Mouse (Mus musculus) midbrain, postnatal 0 days (tissue): ENCODE measurements around the gene Ncaph2. TPM values are rescaled to one million over a fixed set of nuclear protein-coding genes. Genes with fewer than 3 reads are reported as not detected.

Experiments used
- ATAC-seq: fragments of 200-750 bp; cut with Nextera tagmentation; 2 replicates; pipeline ENCODE4 v1.8.0; 2017; ENCODE audit warnings: moderate number of reproducible peaks, mild to moderate bottlenecking, moderate TSS enrichment, moderate library complexity; ENCODE audit not compliant: low FRiP score
- DNase-seq: peaks from one replicate; pipeline ENCODE4 v3.0.0-alpha.2; 2015; ENCODE audit warnings: low spot score
- H3K27ac ChIP-seq: fragments of 300-500 bp; sonication (generic); 2 replicates; pipeline ENCODE4 v1.5.1; 2014; ENCODE audit warnings: low read depth, mild to moderate bottlenecking, low read length, mixed read lengths
- H3K27me3 ChIP-seq: fragments of 300-500 bp; sonication (generic); 2 replicates; pipeline ENCODE4 v1.6.1; 2014; ENCODE audit warnings: low read length, control low read depth, mixed read lengths; ENCODE audit not compliant: insufficient read depth
- H3K36me3 ChIP-seq: fragments of 300-500 bp; sonication (generic); 2 replicates; pipeline ENCODE4 v1.6.1; 2014; ENCODE audit warnings: low read length, control low read depth, mixed read lengths; ENCODE audit not compliant: insufficient read depth
- H3K4me1 ChIP-seq: fragments of 300-500 bp; sonication (generic); 2 replicates; pipeline ENCODE4 v1.6.1; 2014; ENCODE audit warnings: mild to moderate bottlenecking, control low read depth, antibody characterized with exemption, low read length, mixed read lengths; ENCODE audit not compliant: insufficient read depth
- H3K4me2 ChIP-seq: fragments of 300-500 bp; sonication (generic); 2 replicates; pipeline ENCODE4 v1.6.1; 2014; ENCODE audit warnings: low read depth, mild to moderate bottlenecking, low read length, mixed read lengths; ENCODE audit not compliant: poor library complexity, severe bottlenecking
- H3K4me3 ChIP-seq: fragments of 300-500 bp; sonication (generic); 2 replicates; pipeline ENCODE4 v1.5.1; 2014; ENCODE audit warnings: low read depth, mild to moderate bottlenecking, low read length, moderate library complexity
- H3K9ac ChIP-seq: fragments of 300-500 bp; sonication (generic); replicated peaks from 2 replicates; pipeline ENCODE4 v1.6.1; 2014; ENCODE audit warnings: mild to moderate bottlenecking, low read length, moderate library complexity, mixed read lengths; ENCODE audit not compliant: poor library complexity, severe bottlenecking
- H3K9me3 ChIP-seq: fragments of 300-500 bp; sonication (generic); 2 replicates; pipeline ENCODE4 v1.6.1; 2016; ENCODE audit warnings: low read length, control low read depth
- CTCF ChIP-seq: IDR thresholded peaks from 2 replicates; pipeline ENCODE4 v1.5.1; 2016; ENCODE audit warnings: antibody characterized with exemption, mild to moderate bottlenecking
- WGBS: fragments of 180-500 bp; shearing (Covaris S2); extraction: QIAGEN DNeasy Blood & Tissue Kit; methylation state at CpG from one replicate; pipeline ENCODE4 v1.1.7; 2014; 5-methylcytosine and 5-hydroxymethylcytosine counted together
- polyA plus RNA-seq: library from polyadenylated mRNA; unstranded; fragments of >200 nt; fragmentation: Nextera tagmentation; extraction: Ambion mirVana; gene quantifications from 2 replicates; pipeline ENCODE4 v1.2.1, GENCODE M21; 2015
- total RNA-seq: library from RNA; depleted of rRNA; stranded (reverse); fragments of >200 nt; gene quantifications from 2 replicates; pipeline ENCODE4 v1.2.3, GENCODE M21; 2014

Gene Ncaph2
- total and polyA plus RNA-seq, 2 experiments from 2014 or later: 88.0 to 88.8 TPM

DNA sequence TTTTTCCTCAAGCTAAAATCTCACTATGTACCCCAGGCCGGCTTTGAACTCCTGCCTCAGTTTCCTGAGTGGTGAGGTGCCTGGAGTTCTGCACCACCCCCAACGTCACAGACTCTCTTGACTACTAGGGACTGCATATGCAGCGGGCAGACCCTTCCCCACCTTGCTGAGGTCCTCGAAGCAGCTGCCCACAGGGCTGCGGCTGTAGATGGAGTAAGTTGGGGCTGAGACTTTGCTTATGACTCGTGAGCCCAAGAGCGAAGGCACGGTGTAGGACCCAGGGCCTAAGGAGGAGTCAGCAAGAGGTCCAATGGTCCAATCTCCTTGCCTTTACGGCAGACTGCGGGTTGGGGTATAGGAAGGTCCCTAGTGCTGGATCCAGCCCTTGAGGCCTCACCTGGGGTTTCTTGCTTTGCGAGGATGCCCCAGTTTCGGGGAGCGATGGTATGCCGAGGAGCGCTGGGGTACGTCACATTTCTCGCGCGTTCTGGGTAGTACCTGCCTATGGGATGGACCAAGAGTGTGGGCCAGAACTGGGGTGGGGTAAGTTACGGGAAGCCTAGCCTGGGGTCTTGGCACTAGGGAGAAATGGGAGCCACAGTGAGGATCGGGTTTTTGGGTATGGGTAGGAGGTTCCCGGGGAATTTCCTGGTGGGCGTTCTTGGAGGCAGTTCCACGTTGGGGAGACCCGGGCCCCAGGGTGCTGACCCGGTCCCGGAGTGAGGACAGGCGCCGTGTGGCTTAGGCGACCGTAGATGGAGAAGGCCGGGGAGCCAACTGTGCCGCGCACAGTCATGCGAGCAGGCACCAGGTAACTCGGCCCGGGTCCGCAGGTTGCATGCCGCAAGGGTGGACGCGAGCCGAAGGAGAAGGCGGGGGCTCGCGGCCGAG lies 22.7 kb downstream of the Ncaph2 start:
- no peaks in the 10 kb centered on the region for H3K36me3 ChIP-seq
- peak overlapping the region; percentile 33 for H3K4me3 ChIP-seq
- H3K9ac ChIP-seq: 0 out of 2 replicates have a peak overlapping the region, but pooled peaks have one; percentile 25
- H3K9me3 ChIP-seq: no peaks in the 10 kb centered on the region
- no peak for DNase-seq
- H3K27ac ChIP-seq: no peak overlapping the region
- TF ChIP-seq CTCF: no peak
- no peak for ATAC-seq
- H3K27me3 ChIP-seq: peaks cover 32% of the 10 kb centered on the region
- peaks cover 16% of the 10 kb centered on the region for H3K4me1 ChIP-seq
- peak overlapping the region; percentile 66 for H3K4me2 ChIP-seq
- 14% methylated on average over 46 of the region's 46 CpGs for WGBS

DNA sequence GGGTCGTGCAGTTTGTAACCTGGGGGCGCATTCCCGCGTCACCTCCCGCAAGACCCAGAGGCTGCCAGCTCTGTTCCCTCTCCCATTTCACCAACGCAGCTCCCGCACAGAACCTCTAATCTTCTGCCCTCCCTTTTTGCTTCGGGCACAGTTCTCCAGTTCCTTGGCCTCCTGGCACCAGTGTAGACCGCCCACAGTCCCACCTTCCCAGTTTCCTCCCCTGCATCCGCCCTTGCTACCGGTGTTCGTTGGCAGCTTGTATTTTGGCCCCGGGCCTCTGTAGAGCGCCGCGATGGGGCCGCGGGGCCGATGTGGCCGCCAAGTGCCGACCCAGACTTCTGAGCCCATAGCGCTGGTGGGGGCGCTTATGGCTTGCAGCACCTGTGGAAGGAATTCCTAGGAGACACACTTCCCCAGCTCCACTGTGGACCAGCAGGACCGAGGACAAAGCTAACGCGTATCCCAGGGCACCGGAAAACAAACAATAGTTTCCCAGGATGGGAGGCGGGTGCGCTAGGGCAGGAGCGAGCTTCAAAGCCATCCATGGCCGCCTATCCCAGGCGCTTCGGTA lies 23.4 kb downstream of the Ncaph2 start, which contains the start of gene Odf3b:
Gene Odf3b, minus strand, starts transcription at position 452 of the 571 bp plus-strand sequence.
- peak within 1 kb of the TSS; percentile 66 for H3K4me2 ChIP-seq
- peaks cover 16% of the 10 kb centered on the region for H3K4me1 ChIP-seq
- ATAC-seq (no peak), DNase-seq (no peak)
- H3K36me3 ChIP-seq: no peaks in the 10 kb centered on the region
- TF ChIP-seq CTCF: no peak
- H3K9me3 ChIP-seq: no peaks in the 10 kb centered on the region
- 0 out of 2 replicates have a peak within 1 kb of the TSS, but pooled peaks have one; percentile 25 for H3K9ac ChIP-seq
- WGBS: 1% methylated on average over 33 of the region's 33 CpGs
- peak within 1 kb of the TSS; percentile 33 for H3K4me3 ChIP-seq
- H3K27ac ChIP-seq: no peak within 1 kb of the TSS
- peaks cover 32% of the 10 kb centered on the region for H3K27me3 ChIP-seq

GRCm38 (mm10) chr15:89379429-89379828 lies 23.9 kb downstream of the Ncaph2 start:
- Histone ChIP-seq H3K27me3 (peaks cover 32% of the 10 kb centered on the region), H3K36me3 (no peaks in the 10 kb centered on the region), H3K4me2 (peak overlapping the region; percentile 66), H3K4me1 (peaks cover 13% of the 10 kb centered on the region), H3K9ac (no peak overlapping the region), H3K4me3 (peak overlapping the region; percentile 33), H3K27ac (no peak overlapping the region), H3K9me3 (no peaks in the 10 kb centered on the region)
- DNase-seq (no peak), ATAC-seq (no peak)
- no peak for TF ChIP-seq CTCF
- 16% methylated on average over 10 of the region's 10 CpGs for WGBS

DNA sequence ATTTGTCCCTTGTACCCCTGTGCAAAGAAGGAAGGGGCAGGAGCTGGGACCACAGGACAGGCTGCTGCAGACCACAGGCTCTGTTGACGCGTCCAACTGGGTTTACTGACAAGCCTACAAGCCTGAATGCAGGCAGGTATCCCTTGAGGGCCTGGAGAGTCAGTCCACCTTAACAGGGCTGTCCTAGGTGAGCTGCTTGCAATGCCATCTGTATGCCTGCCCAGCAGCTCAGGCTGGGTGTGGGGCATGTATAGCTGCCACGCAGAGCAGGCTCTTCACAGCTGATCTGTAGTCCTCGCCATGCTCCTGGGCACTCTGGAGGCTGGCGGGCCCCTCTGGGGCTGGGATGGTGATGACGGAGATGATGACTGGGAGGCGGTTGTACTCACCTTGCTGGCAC lies 29.1 kb downstream of the Ncaph2 start, which contains the start of gene Klhdc7b:
Gene Klhdc7b, plus strand, starts transcription at position 301 of the 400 bp plus-strand sequence.
- H3K4me2 ChIP-seq: no peak within 1 kb of the TSS
- H3K27ac ChIP-seq: no peak within 1 kb of the TSS
- no peak for TF ChIP-seq CTCF
- peaks cover 1% of the 10 kb centered on the region; the same call in 1 of the 2 replicates for H3K27me3 ChIP-seq
- no peak within 1 kb of the TSS for H3K4me3 ChIP-seq
- H3K9me3 ChIP-seq: no peaks in the 10 kb centered on the region
- DNase-seq: no peak
- H3K4me1 ChIP-seq: no peaks in the 10 kb centered on the region
- no peaks in the 10 kb centered on the region for H3K36me3 ChIP-seq
- H3K9ac ChIP-seq: no peak within 1 kb of the TSS
- 91% methylated on average over 7 of the region's 7 CpGs for WGBS
- ATAC-seq: no peak

GRCm38 (mm10) chr15:89387127-89387526 lies 31.6 kb downstream of the Ncaph2 start:
- no peaks in the 10 kb centered on the region for H3K4me1 ChIP-seq
- no peaks in the 10 kb centered on the region for H3K9me3 ChIP-seq
- no peaks in the 10 kb centered on the region for H3K36me3 ChIP-seq
- ATAC-seq (no peak), DNase-seq (no peak)
- no peak overlapping the region for H3K9ac ChIP-seq
- no peak overlapping the region for H3K4me2 ChIP-seq
- WGBS: 45% methylated on average over 12 of the region's 12 CpGs
- no peak overlapping the region for H3K27ac ChIP-seq
- no peaks in the 10 kb centered on the region for H3K27me3 ChIP-seq
- no peak for TF ChIP-seq CTCF
- no peak overlapping the region for H3K4me3 ChIP-seq

DNA sequence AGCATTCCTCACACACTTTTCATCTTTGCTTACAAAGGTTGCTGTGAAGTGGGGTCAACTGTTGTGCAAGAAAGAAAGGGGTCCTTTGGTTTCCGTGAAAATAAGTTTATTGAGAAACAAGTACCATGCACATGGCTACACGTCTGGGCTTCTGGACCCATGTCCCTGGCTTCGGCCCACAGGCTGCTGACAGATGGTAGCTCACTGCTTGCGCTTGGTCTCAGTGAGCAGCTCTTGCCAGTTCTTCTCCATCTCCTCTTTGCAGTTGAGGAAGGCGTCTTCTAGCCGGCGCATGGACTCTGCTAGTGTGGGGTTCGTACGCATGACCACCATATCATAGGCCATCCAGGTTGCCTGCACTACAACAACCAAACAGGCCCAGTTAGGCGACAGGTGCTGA lies 34.6 kb downstream of the Ncaph2 start:
- no peak overlapping the region for H3K4me2 ChIP-seq
- no peaks in the 10 kb centered on the region for H3K27me3 ChIP-seq
- no peaks in the 10 kb centered on the region for H3K36me3 ChIP-seq
- no peak for ATAC-seq
- H3K27ac ChIP-seq: no peak overlapping the region
- DNase-seq: no peak
- TF ChIP-seq CTCF: no peak
- no peak overlapping the region for H3K4me3 ChIP-seq
- H3K9ac ChIP-seq: no peak overlapping the region
- H3K4me1 ChIP-seq: no peaks in the 10 kb centered on the region
- no peaks in the 10 kb centered on the region for H3K9me3 ChIP-seq
- 91% methylated on average over 10 of the region's 10 CpGs for WGBS
